ENCODE assay signal across 16 mouse cellular contexts in the genomic region with DNA sequence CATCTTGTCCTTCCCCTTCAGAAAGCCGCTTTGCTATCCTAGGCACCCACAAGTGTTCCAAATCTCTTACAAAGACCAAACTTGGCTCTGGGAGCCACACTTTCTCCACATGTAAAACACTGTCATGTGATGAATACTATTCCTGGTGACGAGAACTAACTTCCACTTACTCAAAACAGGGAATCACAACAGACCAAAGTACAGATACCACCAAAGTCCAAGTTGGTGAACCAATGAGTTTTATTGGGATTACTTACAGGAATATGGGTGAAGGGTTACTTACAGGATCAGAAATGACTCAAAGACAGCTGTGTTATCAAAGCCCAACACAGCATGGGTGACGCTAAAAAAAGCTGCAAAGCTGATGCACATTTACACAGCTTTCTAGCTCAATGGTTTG.
"Had no signal": no experiment of that assay in that cellular context is flagged by ENCODE, and none has a peak within 500 bp of the region (broad histone marks: within the 10 kb centered on the region; RNA-seq: fewer than 3 reads in every experiment).

No protein-coding gene starts in this region.

- H3K9me3 ChIP-seq: hindbrain, embryonic 15.5 days; limb, embryonic 10.5 days; limb, embryonic 13.5 days; midbrain, embryonic 12.5 days had no signal

- H3K27me3 ChIP-seq: hindbrain, embryonic 15.5 days; limb, embryonic 13.5 days; midbrain, embryonic 12.5 days had no signal

- H3K4me3 ChIP-seq: hindbrain, embryonic 15.5 days; layer of hippocampus, adult 2 months; limb, embryonic 10.5 days; limb, embryonic 13.5 days; midbrain, embryonic 12.5 days had no signal

- H3K27ac ChIP-seq: hindbrain, embryonic 15.5 days; layer of hippocampus, adult 2 months; limb, embryonic 10.5 days; limb, embryonic 13.5 days; liver, embryonic 14.5 days; macrophage; midbrain, embryonic 12.5 days had no signal

- H3K4me1 ChIP-seq: hindbrain, embryonic 15.5 days; limb, embryonic 13.5 days; midbrain, embryonic 12.5 days had no signal

- H3K4me2 ChIP-seq: hindbrain, embryonic 15.5 days; limb, embryonic 13.5 days; lung, embryonic 14.5 days; midbrain, embryonic 12.5 days had no signal

- ATAC-seq: intestine, embryonic 16.5 days; liver, postnatal 0 days; lung, postnatal 0 days; midbrain, embryonic 16.5 days had no signal

- DNase-seq: layer of hippocampus, adult 9-11 months; liver; liver, postnatal 0 days; lung, embryonic 14.5 days; thymus, adult 18-20 months; thymus, postnatal 36 days had no signal

- H3K36me3 ChIP-seq: hindbrain, embryonic 15.5 days; limb, embryonic 10.5 days; limb, embryonic 13.5 days; midbrain, embryonic 12.5 days had no signal

- H3K9ac ChIP-seq: hindbrain, embryonic 15.5 days; limb, embryonic 13.5 days; liver, embryonic 14.5 days; liver, postnatal 0 days; lung, embryonic 14.5 days; midbrain, embryonic 12.5 days had no signal
